Mouse (Mus musculus) neural tube, embryonic 13.5 days (tissue): ENCODE data around the gene Kcnk4. TPM values are rescaled to one million over a fixed set of nuclear protein-coding genes. Genes with fewer than 3 reads are reported as not detected.

Experiments used
- ATAC-seq: fragments of 200-750 bp; cut with Nextera tagmentation; 2 replicates; pipeline ENCODE4 v1.8.0; 2017; ENCODE audit warnings: low read depth, mild to moderate bottlenecking, moderate TSS enrichment, moderate library complexity
- H3K27ac ChIP-seq: fragments of 300-500 bp; sonication (generic); replicated peaks from 2 replicates; pipeline ENCODE4 v1.5.1; 2015; ENCODE audit warnings: moderate library complexity, mild to moderate bottlenecking, inconsistent platforms
- H3K27me3 ChIP-seq: fragments of 300-500 bp; sonication (generic); 2 replicates; pipeline ENCODE4 v1.6.1; 2015; ENCODE audit warnings: mild to moderate bottlenecking, inconsistent platforms
- H3K36me3 ChIP-seq: fragments of 300-500 bp; sonication (generic); 2 replicates; pipeline ENCODE4 v1.6.1; 2015; ENCODE audit warnings: mild to moderate bottlenecking, inconsistent platforms
- H3K4me1 ChIP-seq: fragments of 300-500 bp; sonication (generic); replicated peaks from 2 replicates; pipeline ENCODE4 v1.6.1; 2015; ENCODE audit warnings: inconsistent platforms
- H3K4me2 ChIP-seq: fragments of 300-500 bp; sonication (generic); 2 replicates; pipeline ENCODE4 v1.6.1; 2015; ENCODE audit warnings: inconsistent platforms, mild to moderate bottlenecking, moderate library complexity
- H3K4me3 ChIP-seq: fragments of 300-500 bp; sonication (generic); 2 replicates; pipeline ENCODE4 v1.5.1; 2015; ENCODE audit warnings: mild to moderate bottlenecking, inconsistent platforms
- H3K9ac ChIP-seq: fragments of 300-500 bp; sonication (generic); 2 replicates; pipeline ENCODE4 v1.6.1; 2015; ENCODE audit warnings: moderate library complexity, mild to moderate bottlenecking, inconsistent platforms
- H3K9me3 ChIP-seq: fragments of 300-500 bp; sonication (generic); 2 replicates; pipeline ENCODE4 v1.6.1; 2016; ENCODE audit warnings: inconsistent platforms
- WGBS: fragments of 180-500 bp; shearing (Covaris S2); methylation state at CpG from one replicate; pipeline ENCODE4 v1.1.7; 2015; 5-methylcytosine and 5-hydroxymethylcytosine counted together
- microRNA-seq: library from miRNA; unstranded; fragments of <30 nt; microRNA quantifications from one replicate; pipeline ENCODE4, GENCODE M21; 2016
- polyA plus RNA-seq: library from polyadenylated mRNA; unstranded; fragments of >200 nt; fragmentation: Nextera tagmentation; extraction: Ambion mirVana; gene quantifications from 2 replicates; pipeline ENCODE4 v1.2.1, GENCODE M21; 2015

The Kcnk4 gene
- polyA plus RNA-seq, 1 experiment from 2014 or later, result 5.2 TPM

DNA sequence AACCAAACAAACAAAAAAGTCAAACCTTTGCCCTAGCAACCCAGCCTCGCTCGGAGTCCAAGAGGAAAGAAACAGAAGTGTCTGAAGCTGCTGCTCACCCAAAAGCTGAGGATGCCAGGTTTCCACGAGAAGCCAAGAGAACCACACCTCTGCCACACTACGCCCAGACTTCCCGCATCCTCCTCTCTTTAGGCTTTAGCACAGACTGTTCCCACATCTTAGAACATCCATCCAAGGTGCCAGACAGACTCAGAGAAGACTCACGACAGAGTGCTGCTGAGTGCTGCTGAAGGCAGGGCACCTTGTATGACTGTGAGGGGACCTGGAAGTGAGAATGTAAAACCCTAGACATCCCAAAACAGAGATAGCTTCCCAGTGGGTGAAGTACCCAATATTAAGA, 58.5 kb downstream of the Kcnk4 start:
- ATAC-seq, result no peak
- no peaks in the 10 kb centered on the region for H3K27me3 ChIP-seq
- H3K4me1 ChIP-seq, result no peaks in the 10 kb centered on the region
- no peak overlapping the region for H3K9ac ChIP-seq
- no peak overlapping the region for H3K4me2 ChIP-seq
- no peak overlapping the region for H3K27ac ChIP-seq
- no peak overlapping the region for H3K4me3 ChIP-seq
- no peaks in the 10 kb centered on the region for H3K36me3 ChIP-seq
- H3K9me3 ChIP-seq, result peaks cover 11% of the 10 kb centered on the region
- 86% methylated on average over 6 of the region's 6 CpGs for WGBS

DNA sequence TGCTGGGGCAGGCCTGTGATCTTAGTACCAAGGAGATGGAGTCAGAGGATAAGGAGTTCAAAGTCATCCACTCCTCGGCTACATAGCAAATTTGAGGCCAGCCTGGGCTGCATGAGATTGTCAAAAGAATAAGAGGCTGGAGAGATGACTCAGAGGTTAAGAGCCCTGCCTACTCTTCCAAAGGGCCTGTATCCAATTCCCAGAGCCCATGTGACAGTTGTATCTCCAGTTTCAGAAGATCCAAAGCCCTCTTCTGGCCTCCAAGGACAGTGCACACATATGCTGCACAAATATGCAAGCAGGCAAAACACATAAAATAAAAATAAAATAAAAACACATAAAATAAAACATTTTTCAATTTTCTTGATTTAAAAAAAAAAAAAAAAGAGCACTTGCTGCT, 60.1 kb downstream of the Kcnk4 start:
- Histone ChIP-seq H3K9ac (no peak overlapping the region), H3K27ac (no peak overlapping the region), H3K27me3 (no peaks in the 10 kb centered on the region), H3K36me3 (no peaks in the 10 kb centered on the region), H3K4me3 (no peak overlapping the region), H3K9me3 (0 out of 2 replicates have a peak, but pooled peaks cover 3% of the 10 kb centered on the region), H3K4me1 (no peaks in the 10 kb centered on the region), H3K4me2 (no peak overlapping the region)
- no peak for ATAC-seq
- 69% methylated on average over 1 of the region's 1 CpGs for WGBS

Small RNA genes lying within 50 kb of the gene (microRNA-seq; reads per million reads assigned to microRNA genes)
- gene Mir6990, result 1.3 reads per million

Other genes starting within 250 kb of the Kcnk4 start
- gene Rps6ka4, start 93.9 kb downstream of the Kcnk4 start, polyA plus RNA-seq, result 8.4 and 9.8 TPM in 2 replicates
- 0.54 and 1.3 TPM in 2 replicates for gene Ccdc88b, start 76.3 kb downstream of the Kcnk4 start, polyA plus RNA-seq
- gene Trmt112, start 24.8 kb downstream of the Kcnk4 start, polyA plus RNA-seq, result 117 and 159 TPM in 2 replicates
- gene Prdx5, start 24.4 kb downstream of the Kcnk4 start, polyA plus RNA-seq, result 294 and 302 TPM in 2 replicates
- gene Esrra, start 12.7 kb downstream of the Kcnk4 start, polyA plus RNA-seq, result 15.5 and 16.9 TPM in 2 replicates
- gene Catsperz, start 9.1 kb downstream of the Kcnk4 start, polyA plus RNA-seq, result 3.0 and 7.9 TPM in 2 replicates
- gene Bad, start 7.3 kb upstream of the Kcnk4 start, polyA plus RNA-seq, result 90.4 and 95.1 TPM in 2 replicates
- gene Gpr137, start 8.0 kb upstream of the Kcnk4 start, polyA plus RNA-seq, result 50.6 and 57.0 TPM in 2 replicates
- 191 and 211 TPM in 2 replicates for gene Ppp1r14b, start 40.5 kb upstream of the Kcnk4 start, polyA plus RNA-seq
- 23.8 and 27.3 TPM in 2 replicates for gene Plcb3, start 42.0 kb upstream of the Kcnk4 start, polyA plus RNA-seq
- gene Fkbp2, start 46.0 kb upstream of the Kcnk4 start, polyA plus RNA-seq, result 104 and 120 TPM in 2 replicates
- 37.2 and 39.3 TPM in 2 replicates for gene Vegfb, start 53.1 kb upstream of the Kcnk4 start, polyA plus RNA-seq
- 21.5 and 23.0 TPM in 2 replicates for gene Dnajc4, start 58.1 kb upstream of the Kcnk4 start, polyA plus RNA-seq
- 22.6 and 25.8 TPM in 2 replicates for gene Nudt22, start 61.6 kb upstream of the Kcnk4 start, polyA plus RNA-seq
- 14.9 and 18.2 TPM in 2 replicates for gene Trpt1, start 61.6 kb upstream of the Kcnk4 start, polyA plus RNA-seq
- 4.4 and 4.9 TPM in 2 replicates for gene Fermt3, start 85.0 kb upstream of the Kcnk4 start, polyA plus RNA-seq
- gene Stip1, start 105.5 kb upstream of the Kcnk4 start, polyA plus RNA-seq, result 244 and 248 TPM in 2 replicates
- 4.4 and 5.2 TPM in 2 replicates for gene Macrod1, start 122.3 kb upstream of the Kcnk4 start, polyA plus RNA-seq
- gene Flrt1, start 171.2 kb upstream of the Kcnk4 start, polyA plus RNA-seq, result 9.6 and 10.9 TPM in 2 replicates